Mouse (Mus musculus) hindbrain, postnatal 0 days (tissue): ENCODE measurements at regions not wholly inside any gene's neighbourhood (a gene's known extent, or its start where the extent isn't known, plus 50 kb on each side); places are given as distances from the start of the nearest gene placed in this dataset.

Experiments
- ATAC-seq: fragments of 200-750 bp; cut with Nextera tagmentation; 2 replicates; pipeline ENCODE4 v1.8.0; 2017; ENCODE audit warnings: mild to moderate bottlenecking, moderate TSS enrichment, moderate library complexity
- DNase-seq: peaks from one replicate; pipeline ENCODE4 v3.0.0-alpha.2; 2015; ENCODE audit warnings: low spot score
- H3K27ac ChIP-seq: fragments of 300-500 bp; sonication (generic); 2 replicates; pipeline ENCODE4 v1.5.1; 2014; ENCODE audit warnings: mild to moderate bottlenecking
- H3K27me3 ChIP-seq: fragments of 300-500 bp; sonication (generic); 2 replicates; pipeline ENCODE4 v1.6.1; 2014; ENCODE audit warnings: low read length, mixed read lengths; ENCODE audit not compliant: insufficient read depth
- H3K36me3 ChIP-seq: fragments of 300-500 bp; sonication (generic); 2 replicates; pipeline ENCODE4 v1.6.1; 2014; ENCODE audit warnings: low read length, mixed read lengths; ENCODE audit not compliant: insufficient read depth
- H3K4me1 ChIP-seq: fragments of 300-500 bp; sonication (generic); 2 replicates; pipeline ENCODE4 v1.6.1; 2014; ENCODE audit warnings: antibody characterized with exemption, low read length, mixed read lengths; ENCODE audit not compliant: insufficient read depth
- H3K4me2 ChIP-seq: fragments of 300-500 bp; sonication (generic); 2 replicates; pipeline ENCODE4 v1.6.1; 2014; ENCODE audit warnings: low read depth, mild to moderate bottlenecking, low read length, moderate library complexity, mixed read lengths
- H3K4me3 ChIP-seq: fragments of 300-500 bp; sonication (generic); 2 replicates; pipeline ENCODE4 v1.5.1; 2014; ENCODE audit warnings: low read length
- H3K9ac ChIP-seq: fragments of 300-500 bp; sonication (generic); replicated peaks from 2 replicates; pipeline ENCODE4 v1.6.1; 2014; ENCODE audit warnings: mild to moderate bottlenecking, low read length, moderate library complexity, mixed read lengths
- H3K9me3 ChIP-seq: fragments of 300-500 bp; sonication (generic); 2 replicates; pipeline ENCODE4 v1.6.1; 2016; ENCODE audit warnings: low read length, mixed read lengths
- CTCF ChIP-seq: IDR thresholded peaks from 2 replicates; pipeline ENCODE4 v1.5.1; 2016; ENCODE audit warnings: antibody characterized with exemption, control low read depth, low read depth
- WGBS: fragments of 180-500 bp; shearing (Covaris S2); extraction: QIAGEN DNeasy Blood & Tissue Kit; methylation state at CpG from one replicate; pipeline ENCODE4 v1.1.7; 2014; 5-methylcytosine and 5-hydroxymethylcytosine counted together

DNA sequence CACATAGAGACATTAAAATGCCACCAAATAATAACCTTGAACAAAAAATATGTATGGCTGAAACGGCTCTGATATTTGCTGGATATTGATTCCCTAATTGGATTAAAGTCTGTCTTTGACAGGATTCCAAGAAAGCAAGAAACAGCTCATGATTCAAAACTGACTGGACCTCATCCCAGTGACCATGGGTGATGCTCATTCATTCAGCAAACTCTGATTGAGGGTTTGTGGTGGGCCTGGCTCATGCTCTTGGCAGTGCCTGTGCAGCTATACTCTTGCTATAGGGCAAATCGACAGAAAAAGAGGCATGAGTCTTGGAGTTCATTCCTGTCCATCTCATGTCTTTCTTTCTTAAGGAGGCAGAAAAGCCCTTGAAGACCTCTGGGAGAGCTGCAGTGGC lies 98.7 kb downstream of the Otol1 start:
- Histone ChIP-seq H3K4me2 (no peak overlapping the region), H3K9ac (no peak overlapping the region), H3K9me3 (no peaks in the 10 kb centered on the region), H3K27me3 (no peaks in the 10 kb centered on the region), H3K27ac (no peak overlapping the region), H3K4me3 (no peak overlapping the region), H3K4me1 (no peaks in the 10 kb centered on the region; the same call in 1 of the 2 replicates), H3K36me3 (no peaks in the 10 kb centered on the region)
- peak; percentile 68 for DNase-seq
- TF ChIP-seq CTCF = no peak
- no peak for ATAC-seq
- WGBS = 48% methylated on average over 2 of the region's 2 CpGs

DNA sequence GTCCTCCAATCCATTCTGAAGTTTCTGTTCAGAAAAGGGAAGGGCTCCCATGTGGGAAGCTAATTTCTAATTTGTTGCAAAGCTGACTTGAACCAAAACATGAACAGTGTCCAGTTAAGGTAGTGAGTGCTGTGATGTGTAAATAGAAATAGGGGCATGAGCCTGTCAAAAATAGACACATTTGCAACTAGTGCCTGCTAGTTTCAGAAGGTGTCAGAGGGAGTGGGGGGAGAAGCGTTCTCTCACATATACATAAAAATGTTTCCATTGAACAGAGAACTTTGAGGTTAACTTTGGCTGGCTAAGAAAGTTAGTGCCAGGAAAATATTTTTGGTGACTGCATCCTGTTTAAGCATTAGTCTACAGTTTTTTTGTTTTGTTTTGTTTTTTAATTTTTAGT lies 118.8 kb downstream of the Otol1 start:
- Histone ChIP-seq H3K27me3 (no peaks in the 10 kb centered on the region), H3K9ac (no peak overlapping the region), H3K36me3 (no peaks in the 10 kb centered on the region), H3K4me2 (no peak overlapping the region), H3K4me3 (no peak overlapping the region), H3K9me3 (no peaks in the 10 kb centered on the region), H3K27ac (no peak overlapping the region), H3K4me1 (no peaks in the 10 kb centered on the region)
- TF ChIP-seq CTCF = no peak
- no peak for ATAC-seq
- no peak for DNase-seq
- 86% methylated on average over 1 of the region's 1 CpGs for WGBS

DNA sequence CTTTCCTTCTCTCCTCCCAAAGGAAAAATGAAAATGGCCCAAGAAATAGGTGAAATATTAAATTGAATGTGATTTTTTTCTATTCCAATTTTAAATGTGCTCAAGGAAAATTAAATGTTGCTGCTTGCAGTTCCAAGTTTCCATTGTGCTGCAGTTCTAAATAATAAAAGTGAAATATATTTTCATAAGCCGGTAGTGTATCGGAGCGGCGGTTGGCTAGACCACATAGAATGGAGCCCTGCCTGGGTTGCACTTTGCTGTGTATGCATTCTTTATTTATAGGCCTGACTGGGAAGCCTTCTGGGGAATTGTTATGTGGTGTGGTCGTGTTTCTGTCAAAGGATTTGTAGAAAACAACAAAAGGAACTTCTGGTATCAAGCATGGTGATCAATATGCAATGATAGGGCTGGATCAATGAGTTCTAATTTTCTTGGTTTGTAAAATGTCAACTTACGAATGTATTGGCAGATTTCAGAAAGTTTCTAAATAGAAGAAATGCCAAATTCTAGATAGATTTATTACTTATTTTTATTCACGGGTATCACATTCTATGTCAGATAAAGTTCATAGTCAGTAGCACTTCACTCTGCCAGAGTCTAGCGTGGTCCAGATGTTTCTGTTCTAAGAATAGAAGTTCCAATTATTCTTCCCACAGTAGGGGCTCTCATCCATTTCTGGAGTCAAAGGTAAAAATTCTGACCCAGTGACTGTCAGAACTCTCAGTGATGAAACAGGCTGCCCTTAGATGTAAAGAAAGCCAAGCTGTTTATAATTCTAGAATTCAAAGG lies 123.0 kb downstream of the Otol1 start:
- no peak for TF ChIP-seq CTCF
- Histone ChIP-seq H3K4me3 (no peak overlapping the region), H3K36me3 (no peaks in the 10 kb centered on the region), H3K9me3 (no peaks in the 10 kb centered on the region), H3K27ac (no peak overlapping the region), H3K4me1 (no peaks in the 10 kb centered on the region), H3K9ac (no peak overlapping the region), H3K27me3 (no peaks in the 10 kb centered on the region), H3K4me2 (no peak overlapping the region)
- DNase-seq = no peak
- ATAC-seq = no peak
- 84% methylated on average over 8 of the region's 8 CpGs for WGBS

DNA sequence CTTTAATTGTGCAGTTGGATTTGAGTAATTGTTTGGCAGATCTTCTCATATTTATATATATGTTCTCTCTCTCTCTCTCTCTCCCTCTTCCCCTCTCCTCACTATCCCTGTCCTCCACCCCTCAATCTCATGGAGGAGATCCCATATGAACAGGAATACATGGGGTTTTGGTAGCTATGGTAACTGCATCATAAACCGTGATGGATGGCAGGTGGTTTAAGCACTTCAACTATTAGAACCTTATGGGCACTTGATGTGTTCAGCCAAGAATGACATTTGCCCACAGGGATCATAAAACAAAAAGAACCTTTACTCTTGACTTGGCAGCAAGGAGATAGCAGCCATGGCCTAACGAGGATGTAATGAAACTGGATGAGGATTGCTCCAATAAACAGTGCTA lies 127.5 kb downstream of the Otol1 start:
- WGBS = 37% methylated on average over 2 of the region's 2 CpGs
- Histone ChIP-seq H3K9me3 (no peaks in the 10 kb centered on the region), H3K4me1 (no peaks in the 10 kb centered on the region), H3K36me3 (no peaks in the 10 kb centered on the region), H3K4me2 (no peak overlapping the region), H3K27ac (no peak overlapping the region), H3K4me3 (no peak overlapping the region), H3K27me3 (no peaks in the 10 kb centered on the region), H3K9ac (no peak overlapping the region)
- no peak for TF ChIP-seq CTCF
- DNase-seq (peak; percentile 35), ATAC-seq (0 out of 2 replicates have a peak, but pooled peaks have one; percentile 40)

DNA sequence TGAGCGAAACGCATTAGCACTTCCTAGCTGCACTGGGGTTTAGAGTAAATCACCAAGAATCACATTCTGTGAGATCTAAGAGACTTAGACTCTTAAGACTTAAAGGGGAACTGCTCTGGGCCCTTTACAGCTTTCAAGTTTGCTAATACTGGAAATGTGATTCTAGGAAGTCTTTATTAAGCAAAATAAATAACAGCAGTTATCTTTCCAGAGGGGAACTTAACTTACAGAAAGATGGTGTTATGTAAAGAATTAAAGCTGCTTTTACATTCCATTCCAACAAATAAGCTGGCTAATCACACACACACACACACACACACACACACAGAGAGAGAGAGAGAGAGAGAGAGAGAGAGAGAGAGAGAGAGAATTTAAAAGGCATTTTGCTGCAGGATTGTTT lies 131.1 kb downstream of the Otol1 start:
- DNase-seq = no peak
- Histone ChIP-seq H3K36me3 (no peaks in the 10 kb centered on the region), H3K27me3 (no peaks in the 10 kb centered on the region), H3K4me2 (no peak overlapping the region), H3K4me3 (no peak overlapping the region), H3K27ac (no peak overlapping the region), H3K9me3 (no peaks in the 10 kb centered on the region), H3K9ac (no peak overlapping the region), H3K4me1 (no peaks in the 10 kb centered on the region)
- no peak for ATAC-seq
- no peak for TF ChIP-seq CTCF
- 79% methylated on average over 2 of the region's 2 CpGs for WGBS

DNA sequence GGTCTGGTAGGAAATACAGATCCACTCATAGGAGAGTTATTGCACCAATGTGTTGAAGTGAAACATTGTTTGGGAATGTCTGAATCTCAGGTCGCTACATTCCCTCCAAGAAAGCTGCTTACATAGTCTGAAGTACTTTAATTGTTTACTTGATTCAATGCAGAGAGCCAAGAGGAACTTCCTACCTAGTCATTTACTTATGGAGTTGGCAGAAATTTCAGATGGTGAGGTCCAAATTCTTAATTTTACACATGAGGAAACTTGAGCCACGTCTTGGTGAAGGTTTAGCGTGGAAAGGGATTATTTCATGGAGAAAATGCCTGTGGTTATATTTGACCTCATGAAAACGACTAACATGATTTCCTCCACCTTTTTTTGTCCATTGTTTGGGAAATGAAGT lies 131.5 kb downstream of the Otol1 start:
- no peaks in the 10 kb centered on the region for H3K27me3 ChIP-seq
- ATAC-seq (no peak), DNase-seq (no peak)
- H3K27ac ChIP-seq = no peak overlapping the region
- H3K4me1 ChIP-seq = no peaks in the 10 kb centered on the region
- no peaks in the 10 kb centered on the region for H3K9me3 ChIP-seq
- no peak overlapping the region for H3K9ac ChIP-seq
- WGBS = 60% methylated on average over 4 of the region's 4 CpGs
- no peak overlapping the region for H3K4me3 ChIP-seq
- no peak for TF ChIP-seq CTCF
- no peaks in the 10 kb centered on the region for H3K36me3 ChIP-seq
- H3K4me2 ChIP-seq = no peak overlapping the region

DNA sequence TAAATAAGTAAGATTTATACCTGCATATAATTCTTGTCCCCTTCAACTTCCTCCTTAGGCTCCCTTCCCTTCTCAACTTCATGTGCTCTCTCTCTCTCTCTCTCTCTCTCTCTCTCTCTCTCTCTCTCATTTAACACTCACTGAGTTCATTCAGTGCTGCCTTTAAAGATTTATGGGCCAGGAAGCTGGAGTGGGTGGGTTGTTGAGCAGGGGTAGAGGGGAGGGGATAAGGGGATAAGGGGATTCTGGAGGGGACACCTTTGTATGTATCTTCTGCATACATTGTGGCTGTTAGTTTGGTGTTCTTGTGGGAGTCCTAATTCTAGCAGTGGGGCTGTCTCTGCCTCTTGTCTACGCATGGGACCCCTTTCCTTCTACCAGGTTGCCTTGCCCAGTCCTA lies 138.3 kb downstream of the Otol1 start:
- no peak for TF ChIP-seq CTCF
- H3K36me3 ChIP-seq = no peaks in the 10 kb centered on the region
- no peak overlapping the region for H3K4me2 ChIP-seq
- no peak overlapping the region for H3K9ac ChIP-seq
- H3K27ac ChIP-seq = no peak overlapping the region
- no peak for DNase-seq
- WGBS = 90% methylated on average over 1 of the region's 1 CpGs
- H3K27me3 ChIP-seq = no peaks in the 10 kb centered on the region
- no peaks in the 10 kb centered on the region for H3K4me1 ChIP-seq
- H3K4me3 ChIP-seq = no peak overlapping the region
- no peak for ATAC-seq
- H3K9me3 ChIP-seq = no peaks in the 10 kb centered on the region
